Mouse (Mus musculus): Measurements from ENCODE around the gene Acat2. TPM values are rescaled to one million over a fixed set of nuclear protein-coding genes. Genes with fewer than 3 reads are reported as not detected.
"Not testable (repeated sequence)": the region's sequence is repeated elsewhere in the genome, so short reads cannot be mapped to it uniquely, and the experiment has no call there.

The Acat2 gene
- polyA plus RNA-seq, 1 experiment from 2014 or later = 39.1 TPM

- 82% methylated on average over 1 of the region's 1 CpGs for WGBS (ENCODE audit: insufficient replicate concordance)
- Histone ChIP-seq H3K4me2 (ENCODE audit: low read depth, low read length) (no peak overlapping the region), H3K4me3 (ENCODE audit: low read depth, low read length) (no peak overlapping the region), H3K36me3 (replicated peaks; ENCODE audit: insufficient read depth, low read length) (peaks cover 15% of the 10 kb centered on the region; the same call in 1 of the 2 replicates), H3K27ac (ENCODE audit: low read depth) (no peak overlapping the region), H3K9ac (replicated peaks) (no peak overlapping the region), H3K27me3 (ENCODE audit: insufficient read depth, low read length) (no peaks in the 10 kb centered on the region), H3K4me1 (ENCODE audit: insufficient read depth) (no peaks in the 10 kb centered on the region), H3K9me3 (ENCODE audit: low read length) (no peaks in the 10 kb centered on the region)
- DNase-seq (no peak), ATAC-seq (no peak)
- TF ChIP-seq CTCF (IDR thresholded peaks at IDR 0.05; ENCODE audit: low read depth) (no peak), EP300 (IDR thresholded peaks at IDR 0.05; ENCODE audit: low read depth) (no peak)
Observed at GRCm38 (mm10) chr17:12904349-12904748, 56.2 kb downstream of the Acat2 start.

- 73% methylated on average over 11 of the region's 12 CpGs for WGBS (ENCODE audit: insufficient replicate concordance)
- DNase-seq (no peak), ATAC-seq (no peak)
- H3K27me3 ChIP-seq (ENCODE audit: insufficient read depth, low read length) = no peaks in the 10 kb centered on the region
- no peak overlapping the region for H3K9ac ChIP-seq (replicated peaks)
- peaks cover 15% of the 10 kb centered on the region; the same call in 1 of the 2 replicates for H3K36me3 ChIP-seq (replicated peaks; ENCODE audit: insufficient read depth, low read length)
- H3K27ac ChIP-seq (ENCODE audit: low read depth) = no peak overlapping the region
- no peak overlapping the region for H3K4me2 ChIP-seq (ENCODE audit: low read depth, low read length)
- TF ChIP-seq EP300 (IDR thresholded peaks at IDR 0.05; ENCODE audit: low read depth) (no peak), CTCF (IDR thresholded peaks at IDR 0.05; ENCODE audit: low read depth) (no peak)
- H3K4me1 ChIP-seq (ENCODE audit: insufficient read depth) = no peaks in the 10 kb centered on the region
- no peaks in the 10 kb centered on the region for H3K9me3 ChIP-seq (ENCODE audit: low read length)
- no peak overlapping the region for H3K4me3 ChIP-seq (ENCODE audit: low read depth, low read length)
Observed at GRCm38 (mm10) chr17:12903372-12904333, 56.9 kb downstream of the Acat2 start.

- Histone ChIP-seq H3K27me3 (ENCODE audit: insufficient read depth, low read length) (no peaks in the 10 kb centered on the region), H3K9me3 (ENCODE audit: low read length) (no peaks in the 10 kb centered on the region), H3K36me3 (replicated peaks; ENCODE audit: insufficient read depth, low read length) (peaks cover 15% of the 10 kb centered on the region; the same call in 1 of the 2 replicates), H3K4me3 (ENCODE audit: low read depth, low read length) (no peak overlapping the region), H3K27ac (ENCODE audit: low read depth) (no peak overlapping the region), H3K4me1 (ENCODE audit: insufficient read depth) (no peaks in the 10 kb centered on the region), H3K9ac (replicated peaks) (no peak overlapping the region), H3K4me2 (ENCODE audit: low read depth, low read length) (no peak overlapping the region)
- ATAC-seq = no peak
- 94% methylated on average over 6 of the region's 6 CpGs for WGBS (ENCODE audit: insufficient replicate concordance)
- TF ChIP-seq CTCF (IDR thresholded peaks at IDR 0.05; ENCODE audit: low read depth) (no peak), EP300 (IDR thresholded peaks at IDR 0.05; ENCODE audit: low read depth) (no peak)
- DNase-seq = no peak
Observed at GRCm38 (mm10) chr17:12902291-12902690, 58.3 kb downstream of the Acat2 start.

- not testable (repeated sequence) for H3K9me3 ChIP-seq (ENCODE audit: low read length); DNase-seq; H3K4me3 ChIP-seq (ENCODE audit: low read depth, low read length); H3K27ac ChIP-seq (ENCODE audit: low read depth); H3K9ac ChIP-seq (replicated peaks); H3K4me1 ChIP-seq (ENCODE audit: insufficient read depth); H3K4me2 ChIP-seq (ENCODE audit: low read depth, low read length); H3K27me3 ChIP-seq (ENCODE audit: insufficient read depth, low read length); ATAC-seq
- H3K36me3 ChIP-seq (replicated peaks; ENCODE audit: insufficient read depth, low read length) = peaks cover 19% of the 10 kb centered on the region
- 52% methylated on average over 2 of the region's 2 CpGs for WGBS (ENCODE audit: insufficient replicate concordance)
Observed at GRCm38 (mm10) chr17:12898607-12899006, 61.9 kb downstream of the Acat2 start.

GRCm38 (mm10) chr17:12897674-12898073, 62.9 kb downstream of the Acat2 start:
- no peaks in the 10 kb centered on the region for H3K9me3 ChIP-seq (ENCODE audit: low read length)
- H3K4me2 ChIP-seq (ENCODE audit: low read depth, low read length) = no peak overlapping the region
- WGBS (ENCODE audit: insufficient replicate concordance) = 87% methylated on average over 5 of the region's 5 CpGs
- H3K9ac ChIP-seq (replicated peaks) = no peak overlapping the region
- H3K27ac ChIP-seq (ENCODE audit: low read depth) = no peak overlapping the region
- no peak overlapping the region for H3K4me3 ChIP-seq (ENCODE audit: low read depth, low read length)
- no peak for ATAC-seq
- no peak for DNase-seq
- peaks cover 17% of the 10 kb centered on the region for H3K36me3 ChIP-seq (replicated peaks; ENCODE audit: insufficient read depth, low read length)
- H3K4me1 ChIP-seq (ENCODE audit: insufficient read depth) = no peaks in the 10 kb centered on the region
- no peaks in the 10 kb centered on the region for H3K27me3 ChIP-seq (ENCODE audit: insufficient read depth, low read length)
- TF ChIP-seq EP300 (IDR thresholded peaks at IDR 0.05; ENCODE audit: low read depth) (no peak), CTCF (IDR thresholded peaks at IDR 0.05; ENCODE audit: low read depth) (no peak)

Other genes starting within 250 kb of the Acat2 start
- gene Igf2r, start 191.1 kb downstream of the Acat2 start, polyA plus RNA-seq (2015; fragmentation: Nextera tagmentation; extraction: Ambion mirVana) = 4.5 and 6.5 TPM in 2 replicates
- 0.12 and 0.28 TPM in 2 replicates for gene Mas1, start 92.6 kb downstream of the Acat2 start, polyA plus RNA-seq (2015; fragmentation: Nextera tagmentation; extraction: Ambion mirVana)
- not detected in 2 replicates for gene Mrgprh, start 84.7 kb downstream of the Acat2 start, polyA plus RNA-seq (2015; fragmentation: Nextera tagmentation; extraction: Ambion mirVana)
- gene Pnldc1, start 50.5 kb downstream of the Acat2 start, polyA plus RNA-seq (2015; fragmentation: Nextera tagmentation; extraction: Ambion mirVana) = 0.47 and 0.95 TPM in 2 replicates
- 136 TPM in 2 replicates for gene Tcp1, start 45.0 kb downstream of the Acat2 start, polyA plus RNA-seq (2015; fragmentation: Nextera tagmentation; extraction: Ambion mirVana)
- gene Mrpl18, start 44.4 kb downstream of the Acat2 start, polyA plus RNA-seq (2015; fragmentation: Nextera tagmentation; extraction: Ambion mirVana) = 72.2 and 81.0 TPM in 2 replicates
- gene Acat3, start 20.1 kb downstream of the Acat2 start, polyA plus RNA-seq (2015; fragmentation: Nextera tagmentation; extraction: Ambion mirVana) = 38.4 and 38.8 TPM in 2 replicates
- gene Wtap, start 33.4 kb upstream of the Acat2 start, polyA plus RNA-seq (2015; fragmentation: Nextera tagmentation; extraction: Ambion mirVana) = 49.2 and 54.6 TPM in 2 replicates
- 200 and 212 TPM in 2 replicates for gene Sod2, start 46.1 kb upstream of the Acat2 start, polyA plus RNA-seq (2015; fragmentation: Nextera tagmentation; extraction: Ambion mirVana)
- gene Gpr31b, start 91.5 kb upstream of the Acat2 start, polyA plus RNA-seq (2015; fragmentation: Nextera tagmentation; extraction: Ambion mirVana) = not detected in 2 replicates
- not detected in 2 replicates for gene Tcp10b, start 100.4 kb upstream of the Acat2 start, polyA plus RNA-seq (2015; fragmentation: Nextera tagmentation; extraction: Ambion mirVana)
- 0.05 TPM in 1 of 2 replicates, not detected in the other for gene Unc93a, start 171.1 kb upstream of the Acat2 start, polyA plus RNA-seq (2015; fragmentation: Nextera tagmentation; extraction: Ambion mirVana)